ENCODE assay signal across 8 mouse cellular contexts in genomic region chr10:52418931-52419330, GRCm38 (mm10). TPM values are rescaled to one million over a fixed set of nuclear protein-coding genes. Genes with fewer than 3 reads are reported as not detected.
A peak's percentile ranks its signal among the peaks of the same experiment; 100 is the strongest.
DNase-seq lines count a peak whose midpoint lies in the region; ATAC-seq and TF ChIP-seq lines count a peak whose summit lies in the region.

No protein-coding gene starts in this region.

- no peak for TF ChIP-seq EP300 in liver, postnatal 0 days (IDR thresholded peaks at IDR 0.05; ENCODE audit: low read depth)

- ATAC-seq in heart, embryonic 13.5 days (ENCODE audit: extremely low read depth, insufficient number of reproducible peaks, low FRiP score, low TSS enrichment): no peak
- no peak for ATAC-seq in forebrain, embryonic 16.5 days
- no peak for ATAC-seq in liver, postnatal 0 days
- no peak for ATAC-seq in monocyte, adult 5-6 weeks (replicated peaks; ENCODE audit: insufficient number of reproducible peaks, low FRiP score, low TSS enrichment, poor library complexity, severe bottlenecking)
- ATAC-seq in frontal cortex, adult (ENCODE audit: low TSS enrichment): no peak

- peak overlapping the region; percentile 97 for H3K9ac ChIP-seq in heart, embryonic 13.5 days
- H3K9ac ChIP-seq in forebrain, embryonic 16.5 days (replicated peaks; ENCODE audit: low read depth, low read length): peak overlapping the region; percentile 93
- peak overlapping the region; percentile 96 for H3K9ac ChIP-seq in liver, postnatal 0 days (replicated peaks)

- no peaks in the 10 kb centered on the region for H3K27me3 ChIP-seq in heart, embryonic 13.5 days (replicated peaks)
- H3K27me3 ChIP-seq in E14TG2a.4 (ENCODE audit: insufficient read depth, low read length): peaks cover 7% of the 10 kb centered on the region; the same call in 1 of the 2 replicates
- H3K27me3 ChIP-seq in forebrain, embryonic 16.5 days (replicated peaks; ENCODE audit: control insufficient read depth, insufficient read depth, low read length): no peaks in the 10 kb centered on the region
- no peaks in the 10 kb centered on the region for H3K27me3 ChIP-seq in liver, postnatal 0 days (ENCODE audit: insufficient read depth, low read length)

- intact Hi-C loops in heart, postnatal 14 days (cut with DNase I): loop anchor here (5.0 kb wide), 1 partner anchor 37 kb away; the partner anchor contains the start of gene Gopc

- H3K4me1 ChIP-seq in heart, embryonic 13.5 days: peaks cover 59% of the 10 kb centered on the region
- H3K4me1 ChIP-seq in E14TG2a.4 (replicated peaks; ENCODE audit: low read depth, low read length): peaks cover 52% of the 10 kb centered on the region
- H3K4me1 ChIP-seq in forebrain, embryonic 16.5 days (replicated peaks; ENCODE audit: control insufficient read depth, insufficient read depth, low read length): peaks cover 24% of the 10 kb centered on the region
- peaks cover 29% of the 10 kb centered on the region for H3K4me1 ChIP-seq in liver, postnatal 0 days (ENCODE audit: insufficient read depth)

- H3K9me3 ChIP-seq in heart, embryonic 13.5 days: no peaks in the 10 kb centered on the region
- H3K9me3 ChIP-seq in E14TG2a.4 (ENCODE audit: low read length): no peaks in the 10 kb centered on the region
- no peaks in the 10 kb centered on the region for H3K9me3 ChIP-seq in forebrain, embryonic 16.5 days (ENCODE audit: control insufficient read depth, low read length)
- no peaks in the 10 kb centered on the region for H3K9me3 ChIP-seq in liver, postnatal 0 days (ENCODE audit: low read length)

- H3K4me3 ChIP-seq in heart, embryonic 13.5 days: peak overlapping the region; percentile 100
- peak overlapping the region; percentile 99 for H3K4me3 ChIP-seq in E14TG2a.4 (replicated peaks; ENCODE audit: low read length)
- peak overlapping the region; percentile 97 for H3K4me3 ChIP-seq in forebrain, embryonic 16.5 days (replicated peaks; ENCODE audit: low read length)
- H3K4me3 ChIP-seq in liver, postnatal 0 days (ENCODE audit: low read depth, low read length): peak overlapping the region; percentile 99

- no peaks in the 10 kb centered on the region; the same call in 1 of the 2 replicates for H3K36me3 ChIP-seq in heart, embryonic 13.5 days
- peaks cover 22% of the 10 kb centered on the region for H3K36me3 ChIP-seq in E14TG2a.4 (ENCODE audit: insufficient read depth, low read length)
- H3K36me3 ChIP-seq in forebrain, embryonic 16.5 days (ENCODE audit: control insufficient read depth, insufficient read depth): no peaks in the 10 kb centered on the region
- no peaks in the 10 kb centered on the region; the same call in 1 of the 2 replicates for H3K36me3 ChIP-seq in liver, postnatal 0 days (replicated peaks; ENCODE audit: insufficient read depth, low read length)

- H3K27ac ChIP-seq in heart, embryonic 13.5 days (replicated peaks): peak overlapping the region; percentile 94
- no peak overlapping the region for H3K27ac ChIP-seq in forebrain, embryonic 16.5 days (ENCODE audit: low read length)
- peak overlapping the region; percentile 94; the same call in 1 of the 2 replicates for H3K27ac ChIP-seq in liver, postnatal 0 days (ENCODE audit: low read depth)

- DNase-seq in heart, postnatal 14 days: no peak
- DNase-seq in liver, postnatal 0 days: no peak
- DNase-seq in urinary bladder, adult 2 months (ENCODE audit: low spot score): no peak

- 23% methylated on average over 5 of the region's 5 CpGs for WGBS in heart, embryonic 13.5 days
- WGBS in forebrain, embryonic 16.5 days: 80% methylated on average over 5 of the region's 5 CpGs
- 37% methylated on average over 5 of the region's 5 CpGs for WGBS in liver, postnatal 0 days (ENCODE audit: insufficient replicate concordance)

- peak overlapping the region; percentile 86 for H3K4me2 ChIP-seq in heart, embryonic 13.5 days
- peak overlapping the region; percentile 76 for H3K4me2 ChIP-seq in forebrain, embryonic 16.5 days (ENCODE audit: low read length)
- H3K4me2 ChIP-seq in liver, postnatal 0 days (ENCODE audit: low read depth, low read length): peak overlapping the region; percentile 93

- no peak for TF ChIP-seq CTCF in E14TG2a.4 (conservative IDR thresholded peaks at IDR 0.05; ENCODE audit: low read length)
- no peak for TF ChIP-seq CTCF in liver, postnatal 0 days (IDR thresholded peaks at IDR 0.05; ENCODE audit: low read depth)

RNA-seq across cellular contexts. Expression of gene Nus1, which starts 1.6 kb away (rescaled TPM):
- polyA plus RNA-seq in heart, embryonic 13.5 days (2015; fragmentation: Nextera tagmentation; extraction: Ambion mirVana): 8.1 and 8.5 TPM in 2 replicates
- 10 to 100 TPM; 27.4 to 31.2 TPM for total RNA-seq in heart, postnatal 14 days (2021)
- 19.2 and 20.3 TPM in 2 replicates for polyA plus RNA-seq in forebrain, embryonic 16.5 days (2015; fragmentation: Nextera tagmentation; extraction: Ambion mirVana)
- polyA plus RNA-seq in liver, postnatal 0 days (2015; fragmentation: Nextera tagmentation; extraction: Ambion mirVana): 5.9 and 6.5 TPM in 2 replicates
- 26.5 to 31.3 TPM (median 30.0 TPM) in 3 replicates for total RNA-seq in monocyte, adult 5-6 weeks (2017)
- 19.6 and 22.7 TPM in 2 replicates for polyA plus RNA-seq in urinary bladder, adult 2 months (2012; rRNA removed)

RNA-seq across cellular contexts. Expression of gene Nepn, which starts 30.2 kb away (rescaled TPM):
- polyA plus RNA-seq in heart, embryonic 13.5 days (2015; fragmentation: Nextera tagmentation; extraction: Ambion mirVana): 0.08 TPM in 1 of 2 replicates, not detected in the other
- under 1 TPM; 0.22 to 0.69 TPM for total RNA-seq in heart, postnatal 14 days (2021)
- not detected in 2 replicates for polyA plus RNA-seq in forebrain, embryonic 16.5 days (2015; fragmentation: Nextera tagmentation; extraction: Ambion mirVana)
- polyA plus RNA-seq in liver, postnatal 0 days (2015; fragmentation: Nextera tagmentation; extraction: Ambion mirVana): not detected in 2 replicates
- not detected in 3 replicates for total RNA-seq in monocyte, adult 5-6 weeks (2017)
- polyA plus RNA-seq in urinary bladder, adult 2 months (2012; rRNA removed): 0.11 and 0.13 TPM in 2 replicates

RNA-seq across cellular contexts. Expression of gene Gopc, which starts 37.0 kb away (rescaled TPM):
- polyA plus RNA-seq in heart, embryonic 13.5 days (2015; fragmentation: Nextera tagmentation; extraction: Ambion mirVana): 12.4 and 13.7 TPM in 2 replicates
- 10 to 100 TPM; 17.8 to 18.5 TPM for total RNA-seq in heart, postnatal 14 days (2021)
- 25.4 and 26.8 TPM in 2 replicates for polyA plus RNA-seq in forebrain, embryonic 16.5 days (2015; fragmentation: Nextera tagmentation; extraction: Ambion mirVana)
- polyA plus RNA-seq in liver, postnatal 0 days (2015; fragmentation: Nextera tagmentation; extraction: Ambion mirVana): 4.7 and 5.0 TPM in 2 replicates
- total RNA-seq in monocyte, adult 5-6 weeks (2017): 28.0 to 31.4 TPM (median 29.3 TPM) in 3 replicates
- 14.2 and 18.7 TPM in 2 replicates for polyA plus RNA-seq in urinary bladder, adult 2 months (2012; rRNA removed)
